Mouse (Mus musculus) T-helper 2 cell (primary cell): Measurements from ENCODE around the gene Gypa.

Experiments used
- in situ Hi-C: fragments of 300-600 bp; cut with MboI, MseI; formaldehyde crosslinking; loops from one replicate; pipeline ENCODE4 v1.15.1; 2025; ENCODE audit warnings: high pct_unique_total_duplicates

Gene Gypa

GRCm38 (mm10) chr8:80526382-80527355 is 33.1 kb downstream of the Gypa start:
- in situ Hi-C loops, result no loop called here

GRCm38 (mm10) chr8:80541836-80542235 is 48.3 kb downstream of the Gypa start:
- in situ Hi-C loops, result no loop called here

GRCm38 (mm10) chr8:80550436-80550835 is 56.9 kb downstream of the Gypa start:
- in situ Hi-C loops, result no loop called here

- in situ Hi-C loops, result no loop called here
Measured at GRCm38 (mm10) chr8:80551303-80551702, 57.7 kb downstream of the Gypa start.

GRCm38 (mm10) chr8:80554991-80555390 is 61.4 kb downstream of the Gypa start:
- in situ Hi-C loops, result no loop called here
